Mouse (Mus musculus) MEL (cell line): ENCODE results near the gene Iqcd. TPM values are rescaled to one million over a fixed set of nuclear protein-coding genes. Genes with fewer than 3 reads are reported as not detected.

Source experiments
- DNase-seq: peaks from one replicate; pipeline ENCODE4 v3.0.0; 2011; ENCODE audit warnings: low read depth, low spot score
- H3K27ac ChIP-seq: 2 replicates; pipeline ENCODE4 v1.5.1; 2012; ENCODE audit warnings: low read depth, mild to moderate bottlenecking, control low read depth, low read length, moderate library complexity; ENCODE audit not compliant: control insufficient read depth
- H3K27me3 ChIP-seq, 2 experiments: fragments of 150-350 bp in 1 of 2; sonication (generic) in 1 of 2; 2 replicates each; pipeline ENCODE4 v1.6.1; 2012; ENCODE audit warnings: low read length in 2 of 2, mild to moderate bottlenecking in 2 of 2, improper control_type of control experiment in 1 of 2, moderate library complexity in 1 of 2; ENCODE audit not compliant: insufficient read depth in 2 of 2, control insufficient read depth in 1 of 2
- H3K36me3 ChIP-seq, 2 experiments: 2 replicates each; pipeline ENCODE4 v1.6.1; 2012 to 2014; ENCODE audit warnings: low read length in 2 of 2, improper control_type of control experiment in 1 of 2, inconsistent platforms in 1 of 2, mild to moderate bottlenecking in 1 of 2; ENCODE audit not compliant: insufficient read depth in 2 of 2, control insufficient read depth in 1 of 2
- H3K4me1 ChIP-seq, 2 experiments: fragments of 150-350 bp in 1 of 2; sonication (generic) in 1 of 2; 2 replicates each; pipeline ENCODE4 v1.6.1; 2012; ENCODE audit warnings: low read length in 2 of 2, improper control_type of control experiment in 1 of 2, mild to moderate bottlenecking in 1 of 2; ENCODE audit not compliant: insufficient read depth in 2 of 2, control insufficient read depth in 1 of 2
- H3K4me3 ChIP-seq, 2 experiments: fragments of 150-350 bp in 1 of 2; sonication (generic) in 1 of 2; 2 replicates each; pipeline ENCODE4 v1.5.1; 2012; ENCODE audit warnings: low read depth in 2 of 2, low read length in 2 of 2, mild to moderate bottlenecking in 2 of 2, moderate library complexity in 2 of 2, control low read depth in 1 of 2, improper control_type of control experiment in 1 of 2; ENCODE audit not compliant: control insufficient read depth in 1 of 2, insufficient read depth in 1 of 2
- H3K79me2 ChIP-seq: 2 replicates; pipeline ENCODE4 v1.6.1; 2012; ENCODE audit warnings: mild to moderate bottlenecking, low read length, moderate library complexity; ENCODE audit not compliant: control insufficient read depth, poor library complexity, insufficient read depth
- H3K9ac ChIP-seq: 2 replicates; pipeline ENCODE4 v1.6.1; 2012; ENCODE audit warnings: low read depth, mild to moderate bottlenecking, control low read depth, low read length, moderate library complexity; ENCODE audit not compliant: control insufficient read depth, poor library complexity, severe bottlenecking
- H3K9me3 ChIP-seq: fragments of 150-350 bp; sonication (generic); replicated peaks from 2 replicates; pipeline ENCODE4 v1.6.1; 2012; ENCODE audit warnings: mild to moderate bottlenecking, low read length, improper control_type of control experiment, moderate library complexity; ENCODE audit not compliant: insufficient read depth
- CHD2 ChIP-seq: IDR thresholded peaks from 2 replicates; pipeline ENCODE4 v1.6.1; 2011; ENCODE audit warnings: low read length, improper control_type of control experiment
- CTCF ChIP-seq, 3 experiments: IDR thresholded peaks in 2 of 3; conservative IDR thresholded peaks in 1 of 3; 2 replicates each; pipeline ENCODE4 v1.5.1; 2011 to 2012; ENCODE audit warnings: low read length in 3 of 3, low read depth in 2 of 3, mild to moderate bottlenecking in 2 of 3, improper control_type of control experiment in 1 of 3, inconsistent platforms in 1 of 3, mixed read lengths in 1 of 3, moderate library complexity in 1 of 3; ENCODE audit not compliant: control insufficient read depth in 1 of 3, insufficient read depth in 1 of 3, poor library complexity in 1 of 3, severe bottlenecking in 1 of 3
- E2F4 ChIP-seq: IDR thresholded peaks from 2 replicates; pipeline ENCODE4 v1.6.1; 2011; ENCODE audit warnings: low read depth, low read length, improper control_type of control experiment, borderline replicate concordance
- ELF1 ChIP-seq: IDR thresholded peaks from 2 replicates; pipeline ENCODE4 v1.6.1; 2014; ENCODE audit warnings: low read depth, mild to moderate bottlenecking, inconsistent platforms, low read length, improper control_type of control experiment, moderate library complexity
- EP300 ChIP-seq, 2 experiments: IDR thresholded peaks; 2 replicates each; pipeline ENCODE4 v1.6.1; 2011; ENCODE audit warnings: improper control_type of control experiment in 2 of 2, low read length in 2 of 2, low read depth in 1 of 2, mild to moderate bottlenecking in 1 of 2
- ETS1 ChIP-seq: IDR thresholded peaks from 2 replicates; pipeline ENCODE4 v1.6.1; 2012; ENCODE audit warnings: low read depth, mild to moderate bottlenecking, inconsistent platforms, low read length, improper control_type of control experiment, moderate library complexity
- GABPA ChIP-seq: IDR thresholded peaks from 2 replicates; pipeline ENCODE4 v1.6.1; 2012; ENCODE audit warnings: low read depth, mild to moderate bottlenecking, inconsistent platforms, low read length, improper control_type of control experiment, moderate library complexity
- GATA1 ChIP-seq: IDR thresholded peaks from 2 replicates; pipeline ENCODE4 v1.6.1; 2011; ENCODE audit warnings: low read depth, low read length, improper control_type of control experiment
- MAFK ChIP-seq: IDR thresholded peaks from 2 replicates; pipeline ENCODE4 v1.6.1; 2011; ENCODE audit warnings: low read depth, mild to moderate bottlenecking, low read length, improper control_type of control experiment, borderline replicate concordance
- MAZ ChIP-seq: IDR thresholded peaks from 2 replicates; pipeline ENCODE4 v1.6.1; 2012; ENCODE audit warnings: low read depth, mild to moderate bottlenecking, inconsistent platforms, low read length, improper control_type of control experiment
- MEF2A ChIP-seq: IDR thresholded peaks from 2 replicates; pipeline ENCODE4 v1.6.1; 2014; ENCODE audit warnings: low read depth, mild to moderate bottlenecking, inconsistent platforms, low read length, improper control_type of control experiment; ENCODE audit not compliant: poor library complexity, insufficient replicate concordance, severe bottlenecking; ENCODE audit errors: extremely low read depth
- MXI1 ChIP-seq: IDR thresholded peaks from 2 replicates; pipeline ENCODE4 v1.6.1; 2011; ENCODE audit warnings: mild to moderate bottlenecking, low read depth, low read length, improper control_type of control experiment
- MYB ChIP-seq: IDR thresholded peaks from 2 replicates; pipeline ENCODE4 v1.6.1; 2011; ENCODE audit warnings: mild to moderate bottlenecking, low read depth, low read length, improper control_type of control experiment
- MYC ChIP-seq: IDR thresholded peaks from 2 replicates; pipeline ENCODE4 v1.6.1; 2011; ENCODE audit warnings: low read depth, mild to moderate bottlenecking, low read length, improper control_type of control experiment, moderate library complexity
- NELFE ChIP-seq: IDR thresholded peaks from 2 replicates; pipeline ENCODE4 v1.6.1; 2011; ENCODE audit warnings: low read depth, low read length, improper control_type of control experiment
- POLR2A ChIP-seq, 2 experiments: IDR thresholded peaks; 2 replicates each; pipeline ENCODE4 v1.6.1; 2011 to 2012; ENCODE audit warnings: low read length in 2 of 2, mild to moderate bottlenecking in 2 of 2, control low read depth in 1 of 2, improper control_type of control experiment in 1 of 2, low read depth in 1 of 2, moderate library complexity in 1 of 2; ENCODE audit not compliant: control insufficient read depth in 1 of 2, insufficient read depth in 1 of 2, poor library complexity in 1 of 2
- POLR2AphosphoS2 ChIP-seq: IDR thresholded peaks from 2 replicates; pipeline ENCODE4 v1.6.1; 2011; ENCODE audit warnings: low read length, improper control_type of control experiment
- POLR2AphosphoS5 ChIP-seq: IDR thresholded peaks from 2 replicates; pipeline ENCODE4 v1.6.1; 2012; ENCODE audit warnings: low read depth, borderline replicate concordance, mild to moderate bottlenecking, inconsistent platforms, low read length, moderate library complexity, mixed read lengths
- RAD21 ChIP-seq: IDR thresholded peaks from 2 replicates; pipeline ENCODE4 v1.6.1; 2011; ENCODE audit warnings: mild to moderate bottlenecking, low read depth, low read length, improper control_type of control experiment
- RCOR1 ChIP-seq: IDR thresholded peaks from 2 replicates; pipeline ENCODE4 v1.6.1; 2012; ENCODE audit warnings: low read depth, mild to moderate bottlenecking, inconsistent platforms, low read length, improper control_type of control experiment
- SIN3A ChIP-seq: IDR thresholded peaks from 2 replicates; pipeline ENCODE4 v1.6.1; 2012; ENCODE audit warnings: low read length, improper control_type of control experiment, inconsistent platforms
- SMC3 ChIP-seq: IDR thresholded peaks from 2 replicates; pipeline ENCODE4 v1.6.1; 2011; ENCODE audit warnings: low read depth, low read length, improper control_type of control experiment
- TBP ChIP-seq: IDR thresholded peaks from 2 replicates; pipeline ENCODE4 v1.8.0; 2011; ENCODE audit warnings: low read depth, low read length, improper control_type of control experiment
- TCF12 ChIP-seq: IDR thresholded peaks from 2 replicates; pipeline ENCODE4 v1.6.1; 2014; ENCODE audit warnings: low read depth, mild to moderate bottlenecking, inconsistent platforms, low read length, improper control_type of control experiment, moderate library complexity
- UBTF ChIP-seq: IDR thresholded peaks from 2 replicates; pipeline ENCODE4 v1.6.1; 2012; ENCODE audit warnings: low read depth, mild to moderate bottlenecking, inconsistent platforms, low read length, improper control_type of control experiment, moderate library complexity, borderline replicate concordance; ENCODE audit not compliant: insufficient read depth
- USF2 ChIP-seq, 2 experiments: IDR thresholded peaks; 2 replicates each; pipeline ENCODE4 v1.6.1; 2011 to 2012; ENCODE audit warnings: improper control_type of control experiment in 2 of 2, low read length in 2 of 2, borderline replicate concordance in 1 of 2, inconsistent platforms in 1 of 2, low read depth in 1 of 2, mild to moderate bottlenecking in 1 of 2; ENCODE audit not compliant: insufficient read depth in 1 of 2
- ZKSCAN1 ChIP-seq: IDR thresholded peaks from 2 replicates; pipeline ENCODE4 v1.6.1; 2012; ENCODE audit warnings: low read depth, mild to moderate bottlenecking, inconsistent platforms, low read length, improper control_type of control experiment, moderate library complexity
- ZNF384 ChIP-seq: IDR thresholded peaks from 2 replicates; pipeline ENCODE4 v1.6.1; 2012; ENCODE audit warnings: low read depth, mild to moderate bottlenecking, inconsistent platforms, low read length, improper control_type of control experiment
- polyA plus RNA-seq, 2 experiments: library from polyadenylated mRNA; stranded (reverse) in 1 of 2; unstranded in 1 of 2; fragments of >175 nt in 1 of 2; fragments of >200 nt in 1 of 2; gene quantifications; 2 replicates each; pipeline versions ENCODE4 v1.2.1 to v1.2.4; 2012; ENCODE audit warnings: low replicate concordance in 2 of 2, low read depth in 1 of 2; ENCODE audit not compliant: insufficient read length in 2 of 2, insufficient read depth in 1 of 2, missing spikeins in 1 of 2
- total RNA-seq: library from RNA; depleted of rRNA; stranded (reverse); fragments of 300-350 nt; gene quantifications from 2 replicates; pipeline ENCODE4 v1.2.3, GENCODE M21; 2012

Gene Iqcd
- total and polyA plus RNA-seq, 3 experiments = 1.1 to 2.2 TPM; not detected in 1

DNA sequence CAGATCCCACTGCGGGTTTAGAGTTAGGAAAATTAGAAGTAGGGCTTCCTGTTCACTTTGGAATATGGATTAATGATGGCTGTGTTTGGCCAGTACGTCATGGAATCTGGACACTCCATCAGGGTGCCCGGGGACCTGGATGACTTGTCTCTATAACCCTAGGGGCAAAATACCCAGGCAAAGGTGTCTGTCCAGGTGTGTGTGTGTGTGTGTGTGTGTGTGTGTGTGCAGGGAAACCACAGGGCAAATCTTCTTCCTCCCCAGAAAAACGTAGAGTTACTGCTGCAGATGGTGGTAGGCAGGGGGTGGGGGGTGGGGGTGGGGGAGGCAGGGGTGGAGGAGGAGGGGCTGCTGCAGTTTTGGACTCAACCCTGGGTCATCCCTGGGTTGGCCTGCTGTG, 58.5 kb downstream of the Iqcd start:
- Histone ChIP-seq H3K4me3 (no peak overlapping the region), H3K36me3 (peaks cover 0 to 13% of the 10 kb centered on the region in 2 experiments; a peak in 2 of 4 replicates), H3K79me2 (no peaks in the 10 kb centered on the region), H3K27ac (no peak overlapping the region), H3K9me3 (no peaks in the 10 kb centered on the region), H3K4me1 (peaks cover 0 to 26% of the 10 kb centered on the region in 2 experiments; a peak in 3 of 4 replicates), H3K27me3 (no peaks in the 10 kb centered on the region; a peak in 1 of 4 replicates), H3K9ac (no peak overlapping the region)
- TF ChIP-seq POLR2AphosphoS2 = no peak
- TF ChIP-seq ZNF384 = no peak
- TF ChIP-seq MYC = no peak
- TF ChIP-seq ETS1 = no peak
- no peak for TF ChIP-seq RCOR1
- TF ChIP-seq MXI1 = no peak
- no peak for TF ChIP-seq NELFE
- no peak for TF ChIP-seq POLR2AphosphoS5
- TF ChIP-seq ELF1 = no peak
- no peak for TF ChIP-seq ZKSCAN1
- TF ChIP-seq CHD2 = no peak
- no peak for TF ChIP-seq GATA1
- no peak for TF ChIP-seq RAD21
- TF ChIP-seq MAFK = no peak
- TF ChIP-seq UBTF = no peak
- DNase-seq = no peak

DNA sequence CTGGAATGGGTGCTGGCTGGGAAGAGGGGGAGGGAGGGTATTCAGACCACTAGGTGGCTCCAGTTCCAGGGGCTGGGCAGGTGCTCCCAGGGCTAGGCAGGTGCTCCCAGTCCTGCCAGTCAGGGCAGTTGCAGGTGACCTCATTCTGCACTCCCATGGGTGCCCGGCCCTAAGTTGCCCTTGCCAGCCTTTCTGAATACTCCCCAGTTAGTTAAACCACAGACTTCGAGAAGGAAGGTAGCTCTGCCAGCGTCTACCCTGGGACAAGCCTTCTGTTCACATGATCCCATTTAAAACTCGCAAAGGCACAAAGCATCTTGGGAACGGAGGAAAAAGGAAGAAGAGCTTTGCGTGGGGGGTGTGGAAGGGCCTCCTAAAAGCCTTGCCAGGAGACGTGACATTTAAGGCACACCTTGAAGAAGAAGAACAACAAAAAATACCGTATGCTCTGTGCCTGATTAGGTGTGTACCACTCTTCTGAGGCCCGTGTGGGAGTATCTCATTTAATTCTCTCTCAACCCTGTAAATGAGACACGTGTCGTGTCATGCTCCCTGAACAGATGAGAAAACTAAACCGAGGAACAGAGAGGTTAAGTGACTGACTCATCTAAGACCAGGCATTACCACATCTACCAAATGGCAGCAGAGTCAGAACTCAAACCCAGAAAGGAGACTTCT, 59.1 kb downstream of the Iqcd start:
- H3K4me3 ChIP-seq = peak overlapping the region; percentile 1 to 5; a peak in 1 of 4 replicates
- peak overlapping the region; percentile 18; the same call in 1 of the 2 replicates for H3K9ac ChIP-seq
- peak overlapping the region; percentile 61 for H3K27ac ChIP-seq
- peaks cover 0 to 26% of the 10 kb centered on the region in 2 experiments; a peak in 3 of 4 replicates for H3K4me1 ChIP-seq
- peak; percentile 71 for DNase-seq
- H3K79me2 ChIP-seq = no peaks in the 10 kb centered on the region
- no peaks in the 10 kb centered on the region for H3K9me3 ChIP-seq
- no peaks in the 10 kb centered on the region; a peak in 1 of 4 replicates for H3K27me3 ChIP-seq
- H3K36me3 ChIP-seq = peaks cover 0 to 13% of the 10 kb centered on the region in 2 experiments; a peak in 2 of 4 replicates
- no peak for TF ChIP-seq MYB
- TF ChIP-seq SMC3 = no peak
- no peak for TF ChIP-seq TBP
- TF ChIP-seq GABPA = no peak
- no peak for TF ChIP-seq E2F4
- no peak for TF ChIP-seq TCF12
- no peak; the same call in 1 of the 2 replicates for TF ChIP-seq MAZ
- no peak for TF ChIP-seq USF2 (IDR thresholded peaks at IDR 0.05; ENCODE audit: borderline replicate concordance in 1 of 2, insufficient read depth in 1 of 2, low read depth in 1 of 2, low read length in 2 of 2)
- no peak for TF ChIP-seq ETS1
- TF ChIP-seq ZNF384 = no peak
- no peak for TF ChIP-seq MEF2A
- no peak for TF ChIP-seq NELFE
- TF ChIP-seq ELF1 = no peak
- TF ChIP-seq POLR2A (IDR thresholded peaks at IDR 0.05; ENCODE audit: control insufficient read depth in 1 of 2, insufficient read depth in 1 of 2, low read depth in 1 of 2, low read length in 2 of 2, poor library complexity in 1 of 2) = no peak
- TF ChIP-seq GATA1 = no peak
- TF ChIP-seq ZKSCAN1 = no peak
- TF ChIP-seq MAFK = no peak
- peak in 2 of 3 experiments; percentile 4 to 34; a peak in 2 of 6 replicates for TF ChIP-seq CTCF (IDR thresholded peaks at IDR 0.05 in 2 of 3, conservative IDR thresholded peaks at IDR 0.05 in 1 of 3; ENCODE audit: control insufficient read depth in 1 of 3, insufficient read depth in 1 of 3, low read depth in 2 of 3, low read length in 3 of 3, poor library complexity in 1 of 3, severe bottlenecking in 1 of 3)
- TF ChIP-seq MYC = peak; percentile 62; the same call in 1 of the 2 replicates
- TF ChIP-seq POLR2AphosphoS2 = no peak
- no peak for TF ChIP-seq POLR2AphosphoS5
- TF ChIP-seq EP300 (IDR thresholded peaks at IDR 0.05; ENCODE audit: low read depth in 1 of 2, low read length in 2 of 2) = no peak
- no peak for TF ChIP-seq SIN3A
- TF ChIP-seq MXI1 = no peak; the same call in 1 of the 2 replicates
